Mouse (Mus musculus): ENCODE data around the gene Mapk7. TPM values are rescaled to one million over a fixed set of nuclear protein-coding genes. Genes with fewer than 3 reads are reported as not detected.

Gene Mapk7
- total RNA-seq, 2 experiments from 2014 or later, result 32.8 to 36.2 TPM

DNA sequence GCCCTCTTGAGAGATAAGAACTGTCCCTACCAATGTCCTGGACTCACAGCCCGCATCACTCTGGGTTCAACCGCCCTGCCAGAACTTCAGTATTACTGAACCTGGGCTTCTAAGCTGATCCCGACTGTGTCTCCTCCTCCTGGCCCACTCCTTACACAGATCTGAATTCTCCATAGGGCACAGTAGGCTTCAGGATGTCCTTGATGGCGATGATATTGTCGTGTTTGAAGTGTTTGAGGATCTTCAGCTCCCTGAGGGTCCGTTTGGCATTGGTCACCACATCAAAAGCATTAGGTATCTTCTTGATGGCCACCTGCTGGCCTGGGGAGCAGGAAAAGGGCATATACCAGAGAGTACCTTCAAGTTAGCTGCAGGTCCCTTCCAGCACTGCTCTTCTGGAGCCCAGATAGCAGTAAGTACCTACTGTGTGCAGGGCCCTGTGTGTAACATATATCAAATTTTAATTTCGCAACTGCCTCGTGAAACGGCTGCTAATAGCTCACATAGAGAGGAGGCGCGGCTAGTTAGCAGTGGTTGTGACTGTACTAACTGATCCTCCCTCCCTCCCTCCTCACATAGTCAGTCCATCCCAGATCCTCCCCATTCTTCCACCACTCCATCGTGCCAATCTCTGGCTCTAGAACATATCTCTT lies 1.3 kb downstream of the Mapk7 start:
- no peak for DNase-seq (ENCODE audit: low spot score in 2 of 2)

DNA sequence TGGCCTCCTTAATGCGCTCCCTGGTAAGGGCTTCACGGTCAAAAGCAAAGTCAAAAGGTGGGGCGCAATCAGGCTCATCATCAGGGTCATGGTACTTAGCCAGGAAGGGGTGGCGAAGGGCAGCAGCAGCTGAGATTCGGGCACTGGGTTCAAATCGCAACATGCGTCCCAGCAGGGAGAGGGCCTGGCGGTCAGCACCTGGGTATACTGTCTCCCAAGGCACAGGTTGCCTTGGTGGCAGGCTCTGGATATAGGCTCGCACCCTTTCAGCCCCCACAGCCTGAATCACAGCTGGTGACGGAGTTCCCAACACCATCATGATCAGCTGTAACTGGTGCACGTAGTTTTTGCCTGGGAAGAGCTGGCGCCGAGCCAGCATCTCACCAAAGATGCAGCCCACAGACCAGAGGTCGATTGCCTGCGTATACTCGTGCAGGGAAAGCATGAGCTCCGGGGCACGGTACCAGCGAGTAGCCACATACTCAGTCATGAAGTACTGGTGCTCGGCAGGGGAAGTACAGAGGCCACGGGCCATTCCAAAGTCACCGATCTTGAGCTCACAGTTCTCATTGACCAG lies 3.2 kb downstream of the Mapk7 start:
- DNase-seq (ENCODE audit: low spot score in 2 of 2), result no peak

DNA sequence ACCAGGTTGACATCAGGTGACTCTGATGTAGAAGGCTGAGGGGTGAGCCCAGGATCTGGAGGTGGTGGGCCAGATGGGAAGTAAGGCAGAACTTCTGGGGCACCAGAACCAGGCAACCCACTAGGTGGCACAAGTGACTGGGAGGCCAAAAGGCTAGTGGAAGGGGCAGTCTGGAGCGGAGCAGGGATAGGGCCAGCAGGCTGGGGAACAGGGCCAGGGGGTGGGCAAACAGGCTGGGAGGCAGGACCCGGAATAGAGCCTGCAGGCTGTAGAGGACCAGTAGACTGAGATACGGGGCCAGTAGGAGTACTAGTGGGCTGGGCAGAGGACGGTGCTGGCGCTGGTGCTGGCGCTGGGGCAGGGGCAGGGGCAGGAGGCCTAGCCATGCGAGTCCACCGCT lies 4.3 kb downstream of the Mapk7 start:
- DNase-seq (ENCODE audit: low spot score in 2 of 2), result no peak

DNA sequence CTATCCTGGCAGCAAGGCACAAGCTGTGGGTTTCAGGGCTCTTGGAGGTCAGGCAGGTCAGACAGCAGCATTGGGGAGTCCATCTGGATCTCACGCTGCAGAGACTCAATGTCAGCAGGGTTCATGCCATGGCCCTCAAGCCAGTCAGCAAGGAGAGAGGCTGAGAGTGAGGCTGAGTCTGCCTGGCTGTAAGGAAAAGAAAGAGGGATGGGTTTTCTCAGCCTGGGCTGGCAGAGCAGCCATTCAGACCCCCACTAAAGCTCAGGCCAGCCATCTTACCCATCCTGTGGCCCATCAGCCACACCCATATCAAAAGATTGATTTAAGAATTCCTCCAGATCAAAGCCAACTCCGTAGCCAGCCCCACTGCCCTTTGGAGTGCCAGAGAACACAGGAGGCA lies 5.1 kb downstream of the Mapk7 start:
- DNase-seq (ENCODE audit: low spot score in 2 of 2), result no peak

DNA sequence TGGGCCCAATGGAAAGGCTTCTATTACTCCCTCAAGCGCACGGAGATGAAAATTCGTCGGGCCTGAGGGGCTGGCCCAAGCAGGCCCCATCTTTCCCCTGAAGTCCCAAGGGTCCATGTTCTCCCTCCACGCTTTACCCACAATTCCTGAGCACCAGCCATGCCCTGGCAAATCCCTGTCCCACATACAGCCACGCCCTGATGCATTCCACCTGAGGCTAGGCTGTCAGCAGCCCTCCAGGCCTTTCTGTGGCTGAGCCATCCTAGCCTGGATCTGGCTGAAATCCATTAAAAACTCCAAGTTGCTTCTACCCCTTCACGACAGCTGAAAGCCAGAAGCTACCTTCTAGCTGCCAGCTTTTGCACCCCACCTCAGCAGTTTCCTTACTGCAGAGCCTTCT lies 6.3 kb downstream of the Mapk7 start:
- DNase-seq (ENCODE audit: low spot score in 2 of 2), result peak in 1 of 2 experiments; percentile 14

DNA sequence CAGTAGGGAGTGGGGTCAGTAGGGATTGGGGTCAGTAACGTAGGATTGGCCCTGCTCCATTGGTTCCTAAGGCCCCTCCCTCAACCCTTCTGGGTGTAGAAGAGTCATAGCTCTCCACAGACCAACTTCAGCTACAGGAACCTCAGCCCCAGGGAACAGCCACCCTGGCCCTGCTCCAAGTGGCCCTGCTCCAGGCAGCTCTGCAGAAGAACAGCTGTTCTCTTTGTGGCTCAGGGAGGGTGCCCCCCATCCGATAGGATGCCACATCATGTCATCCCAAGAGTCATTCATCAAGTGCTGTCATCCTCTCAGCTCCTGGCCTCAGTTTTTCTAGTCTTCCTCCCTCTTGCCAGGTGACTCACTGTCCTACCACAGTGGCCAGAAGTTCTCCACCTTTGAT lies 6.8 kb downstream of the Mapk7 start:
- DNase-seq (ENCODE audit: low spot score in 2 of 2), result peak in 1 of 2 experiments; percentile 33

DNA sequence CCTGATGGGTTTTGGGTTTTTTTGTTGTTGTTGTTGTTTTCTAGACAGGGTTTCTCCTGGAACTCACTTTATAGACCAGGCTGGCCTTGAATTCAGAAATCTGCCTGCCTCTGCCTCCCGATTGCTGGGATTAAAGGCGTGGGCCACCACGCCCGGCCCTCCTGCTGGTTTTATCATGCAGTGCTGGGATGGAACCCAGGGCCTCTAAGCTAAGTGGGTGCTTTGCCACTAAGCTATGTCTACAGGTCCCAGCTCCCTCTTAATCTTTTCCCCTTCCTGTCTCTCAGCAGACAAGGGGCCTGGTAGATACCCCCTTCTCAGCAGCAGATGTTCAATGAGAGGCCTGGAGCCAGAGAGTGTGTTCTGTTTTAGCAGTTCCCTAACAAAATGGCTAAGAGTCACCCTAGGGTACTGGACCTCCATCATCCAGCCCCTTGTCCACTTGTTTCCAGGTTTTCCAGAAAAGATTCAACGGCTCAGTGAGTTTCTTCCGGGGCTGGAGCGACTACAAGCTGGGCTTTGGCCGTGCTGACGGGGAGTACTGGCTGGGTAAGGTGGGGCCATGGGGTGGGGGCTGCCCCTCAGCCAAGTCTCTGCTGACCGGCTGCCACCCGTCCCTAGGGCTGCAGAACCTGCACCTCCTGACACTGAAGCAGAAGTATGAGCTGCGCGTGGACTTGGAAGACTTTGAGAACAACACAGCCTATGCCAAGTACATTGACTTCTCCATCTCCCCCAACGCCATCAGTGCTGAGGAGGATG lies 7.6 kb downstream of the Mapk7 start:
- DNase-seq (ENCODE audit: low spot score in 2 of 2), result no peak

DNA sequence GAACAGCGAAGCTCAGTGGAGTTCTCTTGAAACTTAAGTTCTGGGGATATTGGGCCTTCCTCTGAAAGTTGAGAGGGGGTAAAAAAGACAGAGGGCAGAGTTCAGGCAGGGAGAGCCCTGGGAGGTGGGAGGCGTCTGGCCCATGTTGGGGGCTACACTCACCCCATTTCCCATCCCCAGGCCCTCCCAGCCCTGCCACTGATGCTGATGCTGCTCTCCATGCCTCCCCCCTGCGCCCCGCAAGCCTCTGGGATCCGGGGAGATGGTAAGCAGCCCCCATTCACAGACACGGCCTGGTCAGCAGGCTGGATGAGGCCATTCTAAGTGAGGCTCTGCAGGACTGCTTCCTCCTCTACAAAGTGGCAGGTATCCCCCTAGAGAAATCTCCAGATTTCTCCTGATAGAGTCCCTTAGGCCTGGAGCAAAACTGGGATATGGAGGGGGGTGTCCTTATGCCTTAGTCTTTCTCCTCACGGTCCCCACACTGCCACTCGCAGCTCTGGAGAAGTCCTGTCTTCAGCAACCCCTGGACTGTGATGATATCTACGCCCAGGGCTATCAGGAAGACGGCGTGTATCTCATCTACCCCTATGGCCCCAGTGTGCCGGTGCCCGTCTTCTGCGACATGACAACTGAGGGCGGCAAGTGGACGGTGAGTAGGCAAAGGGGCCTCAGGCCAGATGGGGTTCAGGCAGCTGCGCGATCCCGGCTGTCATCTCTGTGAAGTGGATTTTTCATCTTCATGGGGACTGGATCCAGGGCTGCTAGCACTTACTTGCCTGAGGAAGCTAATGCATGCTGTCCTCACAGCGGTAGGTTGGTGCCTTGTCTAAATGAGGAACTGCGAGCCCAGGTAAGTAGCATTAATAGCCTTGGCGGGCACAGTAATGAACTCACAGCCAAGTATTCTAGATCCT lies 8.4 kb downstream of the Mapk7 start:
- DNase-seq (ENCODE audit: low spot score in 2 of 2), result no peak

DNA sequence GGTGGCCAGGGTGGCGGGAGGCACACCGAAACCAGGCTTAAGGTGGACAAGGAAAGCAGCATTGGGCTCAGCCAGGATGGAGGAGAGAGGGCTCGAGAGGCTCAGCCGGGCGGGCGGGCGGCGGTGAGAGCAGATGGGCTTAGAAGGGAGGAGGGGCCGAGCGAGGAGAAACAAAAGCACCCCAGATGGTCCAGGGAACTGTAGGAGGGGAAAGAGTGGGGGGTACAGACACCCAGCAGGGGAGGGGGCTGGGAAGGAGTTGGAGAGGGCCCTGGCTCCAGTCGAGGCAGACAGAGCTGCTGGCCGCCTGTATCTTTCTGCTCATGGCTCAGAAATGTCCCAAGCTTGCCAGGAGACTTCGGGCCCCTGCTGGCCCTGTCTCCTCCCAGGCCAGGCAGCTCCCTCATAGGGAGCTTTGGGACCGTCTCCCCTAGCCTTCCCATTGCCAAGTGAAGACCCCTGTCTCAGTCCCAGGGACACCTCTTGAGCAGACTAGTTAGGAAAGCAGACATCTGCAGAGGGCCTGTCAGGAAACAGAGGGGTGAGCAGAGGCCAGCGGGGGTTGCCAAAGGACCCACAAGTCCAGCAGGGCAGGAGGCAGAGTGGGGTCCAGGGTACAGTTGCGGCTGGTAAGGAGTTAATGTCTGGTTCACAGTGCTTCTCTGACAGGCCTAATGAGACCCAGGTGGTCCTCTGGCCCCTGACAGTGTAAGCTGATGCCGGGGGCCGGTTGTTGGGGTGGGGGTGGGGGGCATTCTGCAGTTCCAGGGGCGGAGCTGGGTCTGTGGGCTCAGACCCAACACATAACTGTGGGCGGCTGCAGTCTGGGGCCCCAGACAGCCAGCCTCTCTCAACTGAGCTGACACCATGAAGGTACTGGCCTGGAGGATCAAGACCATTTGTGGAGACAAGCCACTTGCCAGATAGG lies 9.3 kb downstream of the Mapk7 start, which contains the start of gene Mfap4:
Gene Mfap4 (plus strand): TSS at position 819 of the 928 bp plus-strand sequence.
- peak; percentile 68 to 90 for DNase-seq (ENCODE audit: low spot score in 2 of 2)

DNA sequence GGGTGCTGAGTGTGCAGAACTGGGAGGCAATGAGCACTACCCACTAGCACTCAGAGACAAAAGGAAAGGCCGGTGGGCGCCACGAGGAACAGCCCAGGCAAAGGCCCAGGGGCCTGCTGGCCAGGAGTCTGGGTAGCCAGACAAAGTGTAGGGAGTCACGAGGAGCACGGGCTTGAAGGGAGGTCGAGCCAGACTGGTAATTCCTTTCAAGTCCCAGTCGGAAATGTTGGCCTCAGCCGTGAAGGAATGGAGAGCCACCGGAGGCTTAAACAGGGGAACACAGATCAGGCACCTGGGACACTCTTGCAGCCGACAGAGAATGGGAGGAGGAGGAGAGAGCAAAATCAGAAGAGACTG lies 10.0 kb downstream of the Mapk7 start:
- no peak for DNase-seq (ENCODE audit: low spot score in 2 of 2)

DNA sequence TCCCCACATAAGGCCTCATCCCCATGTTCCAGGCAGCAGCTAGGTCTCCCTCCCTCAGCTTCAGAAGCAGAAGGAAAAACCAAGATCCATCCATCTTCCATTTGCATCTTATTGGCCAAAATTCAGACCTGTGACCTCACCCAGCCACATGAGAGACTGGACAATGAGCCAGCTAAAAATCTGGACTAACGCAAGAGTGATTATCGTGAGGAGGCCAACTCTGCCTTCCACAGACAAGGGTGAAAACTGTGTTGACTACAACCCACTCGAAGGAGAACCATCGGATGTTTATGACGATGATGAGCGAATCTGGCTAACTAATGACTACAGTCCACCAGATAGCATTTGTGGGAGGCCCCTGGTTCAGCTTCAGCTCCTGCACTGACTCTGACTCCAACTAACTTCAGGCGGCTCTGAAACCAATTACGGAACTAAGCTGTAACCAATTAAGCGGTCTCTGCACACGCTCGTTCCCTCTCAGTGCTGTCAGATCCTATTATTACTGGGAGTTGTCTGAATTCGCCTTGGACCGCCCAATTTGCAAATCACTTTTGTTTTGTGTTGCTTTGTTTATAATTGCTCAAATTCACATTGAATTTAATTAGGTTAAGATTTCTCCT lies 10.9 kb downstream of the Mapk7 start:
- DNase-seq (ENCODE audit: low spot score in 2 of 2), result no peak

DNA sequence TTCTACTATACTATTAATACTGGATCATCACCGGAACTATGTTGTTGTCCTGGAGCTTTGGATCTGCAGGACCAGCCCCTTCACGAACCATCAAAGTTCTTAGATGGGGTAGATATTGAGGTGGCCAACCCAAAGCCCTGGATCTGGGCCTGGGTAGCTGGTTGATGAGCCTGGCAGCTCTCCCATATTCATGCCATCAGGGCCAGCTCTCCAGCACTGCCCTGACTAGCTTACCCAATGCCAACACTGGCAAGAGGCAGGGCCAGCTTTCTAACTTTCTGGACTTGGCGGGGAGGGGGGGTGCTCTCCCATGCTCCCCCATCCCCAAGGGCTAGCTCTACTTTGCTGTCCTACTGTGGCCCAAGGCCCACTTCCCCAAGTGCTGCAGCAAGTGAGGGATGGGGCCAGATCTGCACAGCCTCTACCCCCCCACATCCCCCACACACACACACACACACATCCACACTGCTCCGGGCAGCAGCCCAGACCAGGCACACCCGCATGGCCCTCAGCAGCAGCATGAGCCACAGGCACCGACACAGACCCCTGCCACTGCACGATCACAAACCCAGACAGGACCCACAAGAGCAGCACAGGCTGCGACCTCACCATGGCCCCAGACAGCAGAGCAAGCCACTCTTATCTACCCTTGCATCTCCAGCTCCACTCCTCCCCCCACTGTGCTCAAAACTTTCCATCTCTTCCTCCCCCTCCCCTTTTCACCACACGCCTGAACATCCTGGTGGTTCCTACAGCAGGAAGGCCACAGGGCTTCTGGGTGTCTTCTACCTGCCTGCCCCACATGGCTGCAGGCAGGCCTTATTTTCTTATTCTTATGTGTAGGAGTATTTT lies 12.7 kb downstream of the Mapk7 start:
- no peak for DNase-seq (ENCODE audit: low spot score in 2 of 2)

DNA sequence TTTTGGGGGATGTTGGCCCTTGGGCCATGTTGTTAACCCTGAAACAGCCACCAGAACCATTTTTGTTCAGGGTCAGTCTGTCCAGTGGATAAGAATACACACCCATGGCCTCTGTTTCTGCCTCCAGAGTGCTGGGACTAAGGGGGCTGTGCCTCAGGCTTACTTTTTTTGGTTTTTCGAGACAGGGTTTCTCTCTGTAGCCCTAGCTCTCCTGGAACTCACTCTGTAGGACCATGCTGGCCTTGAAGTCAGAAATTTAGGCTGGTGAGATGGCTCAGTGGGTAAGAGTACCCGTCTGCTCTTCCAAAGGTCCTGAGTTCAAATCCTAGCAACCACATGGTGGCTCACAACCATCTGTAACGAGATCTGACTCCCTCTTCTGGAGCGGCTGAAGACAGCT lies 15.4 kb downstream of the Mapk7 start:
- no peak for DNase-seq (ENCODE audit: low spot score in 2 of 2)

DNA sequence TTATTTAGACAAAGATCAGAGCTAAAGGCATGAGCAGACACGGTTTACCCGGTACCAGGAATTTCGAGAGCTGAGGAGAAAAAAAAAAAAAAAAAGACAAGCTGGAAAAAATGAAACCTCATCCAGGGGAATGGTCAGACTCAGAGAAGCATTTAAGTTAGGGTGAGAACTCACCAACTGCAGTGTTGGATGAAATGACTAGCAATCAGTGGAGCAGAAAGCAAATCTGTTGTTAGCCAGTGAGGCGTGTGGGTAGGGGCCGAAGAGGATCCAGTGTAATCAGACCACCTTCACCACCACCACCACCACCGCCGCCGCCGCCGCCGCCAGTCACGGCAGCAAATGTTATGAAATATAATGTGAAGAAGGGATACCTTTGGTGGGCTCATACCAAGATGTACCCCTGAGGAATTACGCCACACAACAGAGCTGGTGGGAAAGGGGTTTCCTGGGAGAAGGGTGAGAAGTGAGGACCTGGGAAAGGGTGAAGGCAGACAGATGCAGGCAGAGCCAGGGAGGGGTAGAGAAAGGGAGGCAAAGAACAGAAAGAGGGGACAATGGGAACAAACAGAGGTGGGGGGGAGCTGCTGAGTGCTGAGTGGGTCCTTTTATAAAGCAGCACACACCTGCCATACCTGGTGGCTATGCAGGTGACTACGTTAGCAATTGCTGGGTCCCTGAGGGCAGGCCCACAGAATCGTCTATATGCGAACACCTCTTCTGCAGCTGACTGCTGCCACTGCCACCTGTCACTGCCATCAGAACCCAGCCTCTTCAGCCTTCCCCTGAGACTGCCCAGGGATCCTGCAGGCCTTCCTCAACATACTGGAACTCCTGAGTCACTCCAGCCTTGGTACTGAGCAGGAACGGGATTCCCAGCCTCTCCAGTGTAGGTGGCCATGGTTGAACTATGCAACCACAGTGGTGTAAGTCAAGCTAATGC lies 16.4 kb downstream of the Mapk7 start:
- DNase-seq (ENCODE audit: low spot score in 2 of 2), result no peak

DNA sequence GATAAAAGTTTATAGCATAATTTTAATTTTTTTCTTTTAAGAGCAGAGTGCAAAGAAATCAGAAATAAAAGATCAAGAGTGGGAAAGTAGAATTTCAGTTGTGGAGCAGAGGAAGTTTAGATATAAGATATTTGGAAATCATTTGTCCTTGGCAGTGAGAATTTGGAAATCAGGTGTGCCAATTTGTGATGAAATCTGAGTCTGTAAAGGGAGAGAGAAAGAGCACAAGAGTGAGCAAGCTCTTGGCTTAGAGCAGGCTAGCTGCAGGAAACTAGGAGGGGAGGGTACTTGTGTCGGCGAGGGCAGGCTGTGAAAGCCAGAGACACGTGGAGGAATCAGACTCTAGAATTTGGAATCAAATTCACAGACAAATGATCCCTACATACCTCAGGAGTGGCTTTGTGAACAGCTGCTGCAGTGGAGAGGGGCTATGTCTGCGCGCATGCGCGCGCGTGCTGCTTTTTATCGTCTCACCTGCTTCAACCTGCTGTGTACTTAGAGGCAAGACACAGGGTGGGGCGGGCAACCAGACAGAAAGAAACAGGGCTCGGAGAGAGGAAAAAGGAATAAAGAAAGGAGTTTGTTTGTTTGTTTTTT lies 17.3 kb downstream of the Mapk7 start:
- no peak for DNase-seq (ENCODE audit: low spot score in 2 of 2)

DNA sequence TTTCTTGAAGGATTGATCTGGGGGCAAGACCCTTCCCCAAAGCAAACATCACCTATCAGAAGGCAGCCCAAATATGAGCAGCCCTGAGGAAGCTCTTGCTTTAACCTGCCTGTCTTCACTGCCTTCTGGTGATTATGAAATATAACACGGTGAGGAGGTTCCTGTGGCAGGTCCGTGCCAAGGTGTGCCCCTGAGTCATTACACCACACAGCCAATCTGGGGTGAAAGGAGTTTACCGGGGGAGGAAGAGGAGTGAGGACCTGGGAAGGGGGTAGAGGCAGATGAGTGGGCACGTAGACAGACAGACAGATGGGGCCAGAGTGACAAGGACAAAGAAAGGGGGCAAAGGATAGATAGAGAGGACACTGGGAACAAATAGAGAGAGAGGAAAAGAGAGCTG lies 20.6 kb downstream of the Mapk7 start:
- DNase-seq (ENCODE audit: low spot score in 2 of 2), result no peak

DNA sequence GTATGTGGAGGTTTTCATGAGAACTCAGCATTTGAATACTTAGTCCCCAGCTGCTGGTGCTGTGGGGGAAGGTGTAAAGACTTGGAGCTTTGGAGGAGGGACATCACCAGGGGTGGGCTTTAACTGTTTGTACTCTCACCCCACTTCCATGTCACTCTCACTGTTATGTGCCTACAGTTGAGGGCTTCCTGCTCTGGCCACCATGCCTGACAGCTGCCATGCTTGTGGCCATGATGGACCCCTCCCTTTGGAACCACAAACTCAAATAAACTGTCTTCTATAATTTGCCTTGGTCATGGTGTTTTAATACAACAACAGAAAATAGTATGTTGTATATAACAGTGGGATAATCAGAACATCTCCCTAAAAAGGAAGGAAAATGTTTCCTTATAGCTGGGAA lies 23.3 kb downstream of the Mapk7 start:
- no peak for DNase-seq (ENCODE audit: low spot score in 2 of 2)
